In the genomic region with DNA sequence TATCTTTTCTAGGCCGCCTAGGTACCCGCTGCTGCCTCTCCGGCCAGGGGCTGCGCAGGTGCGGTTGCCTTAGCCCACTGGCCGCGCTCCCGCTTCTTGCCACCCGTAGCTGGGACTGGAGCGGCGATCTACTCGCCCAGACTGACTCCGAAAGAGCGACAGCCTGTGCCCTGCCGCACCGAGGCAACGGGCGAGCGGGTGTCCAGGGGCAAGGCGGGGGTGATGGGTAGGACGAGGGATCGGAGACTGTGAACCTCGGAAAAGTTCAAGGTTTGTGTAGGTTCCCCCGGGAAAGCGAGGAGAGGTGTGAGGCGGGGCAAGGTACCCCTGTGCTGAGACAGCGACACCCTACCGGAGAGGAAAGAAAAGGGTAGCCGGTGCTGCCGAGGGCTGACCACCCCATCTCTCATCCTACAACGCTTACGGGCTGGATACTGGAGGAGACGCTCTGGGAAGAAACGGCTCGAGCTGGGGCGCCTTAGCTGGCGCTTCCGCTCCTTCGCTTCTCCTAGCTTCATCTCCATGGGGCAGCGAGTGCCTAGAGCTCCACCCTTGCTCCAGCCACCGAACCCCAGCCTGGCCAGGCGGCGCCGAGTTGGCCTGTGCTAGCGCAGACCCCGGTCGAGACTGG, we compare ENCODE assay signal across 8 mouse cellular contexts. TPM values are rescaled to one million over a fixed set of nuclear protein-coding genes. Genes with fewer than 3 reads are reported as not detected.
DNase-seq lines count a peak whose midpoint lies in the region; ATAC-seq and TF ChIP-seq lines count a peak whose summit lies in the region.

No protein-coding gene starts in this region.

- peak; percentile 16; the same call in 1 of the 2 replicates for TF ChIP-seq CTCF in midbrain, postnatal 0 days (IDR thresholded peaks at IDR 0.05)
- TF ChIP-seq CTCF in thymus, adult 2 months (IDR thresholded peaks at IDR 0.05; ENCODE audit: borderline replicate concordance, control insufficient read depth, extremely low read depth, insufficient read depth, low read length, poor library complexity) = no peak

- H3K27ac ChIP-seq in kidney, embryonic 16.5 days (ENCODE audit: low read length) = no peak overlapping the region
- H3K27ac ChIP-seq in embryonic facial prominence, embryonic 10.5 days (replicated peaks) = peak overlapping the region; percentile 68; the same call in 1 of the 2 replicates
- H3K27ac ChIP-seq in intestine, embryonic 15.5 days = no peak overlapping the region
- peak overlapping the region; percentile 68 for H3K27ac ChIP-seq in midbrain, postnatal 0 days (ENCODE audit: low read depth, low read length)
- no peak overlapping the region for H3K27ac ChIP-seq in thymus, adult 2 months (ENCODE audit: control insufficient read depth, insufficient read depth, low read length)

- no peaks in the 10 kb centered on the region for H3K9me3 ChIP-seq in kidney, embryonic 16.5 days (ENCODE audit: low read length)
- no peaks in the 10 kb centered on the region for H3K9me3 ChIP-seq in embryonic facial prominence, embryonic 10.5 days
- H3K9me3 ChIP-seq in intestine, embryonic 15.5 days = no peaks in the 10 kb centered on the region
- no peaks in the 10 kb centered on the region for H3K9me3 ChIP-seq in midbrain, postnatal 0 days (ENCODE audit: low read length)

- intact Hi-C loops in gastrocnemius, postnatal 14 days (cut with DNase I; ENCODE audit: low total_unique reads) = no loop called here

- peak overlapping the region; percentile 94 for H3K4me2 ChIP-seq in kidney, embryonic 16.5 days (replicated peaks; ENCODE audit: low read depth, low read length)
- H3K4me2 ChIP-seq in intestine, embryonic 15.5 days (replicated peaks) = peak overlapping the region; percentile 93
- H3K4me2 ChIP-seq in midbrain, postnatal 0 days (ENCODE audit: low read depth, low read length, poor library complexity, severe bottlenecking) = peak overlapping the region; percentile 91

- H3K27me3 ChIP-seq in kidney, embryonic 16.5 days (ENCODE audit: insufficient read depth, low read length) = peaks cover 93% of the 10 kb centered on the region
- H3K27me3 ChIP-seq in embryonic facial prominence, embryonic 10.5 days (replicated peaks; ENCODE audit: low read depth, poor library complexity, severe bottlenecking) = peaks cover 100% of the 10 kb centered on the region
- peaks cover 82% of the 10 kb centered on the region for H3K27me3 ChIP-seq in intestine, embryonic 15.5 days (replicated peaks)
- H3K27me3 ChIP-seq in midbrain, postnatal 0 days (ENCODE audit: insufficient read depth, low read length) = peaks cover 14% of the 10 kb centered on the region; the same call in 1 of the 2 replicates
- H3K27me3 ChIP-seq in thymus, adult 2 months (ENCODE audit: control insufficient read depth, insufficient read depth, low read length) = peaks cover 4% of the 10 kb centered on the region; the same call in 1 of the 2 replicates

- no peak for TF ChIP-seq POLR2A in thymus, adult 2 months (IDR thresholded peaks at IDR 0.05; ENCODE audit: control insufficient read depth, extremely low read depth, insufficient read depth, low read length, poor library complexity)

- WGBS in kidney, embryonic 16.5 days = under 1% methylated on average over 47 of the region's 47 CpGs
- 1% methylated on average over 47 of the region's 47 CpGs for WGBS in embryonic facial prominence, embryonic 10.5 days
- WGBS in intestine, embryonic 15.5 days = under 1% methylated on average over 47 of the region's 47 CpGs
- WGBS in midbrain, postnatal 0 days = under 1% methylated on average over 46 of the region's 47 CpGs
- WGBS in thymus, adult 2 months = 6% methylated on average over 47 of the region's 47 CpGs

- no peaks in the 10 kb centered on the region for H3K36me3 ChIP-seq in kidney, embryonic 16.5 days (ENCODE audit: insufficient read depth, low read length)
- H3K36me3 ChIP-seq in embryonic facial prominence, embryonic 10.5 days (replicated peaks) = no peaks in the 10 kb centered on the region
- H3K36me3 ChIP-seq in intestine, embryonic 15.5 days = no peaks in the 10 kb centered on the region
- no peaks in the 10 kb centered on the region for H3K36me3 ChIP-seq in midbrain, postnatal 0 days (ENCODE audit: insufficient read depth, low read length)
- no peaks in the 10 kb centered on the region for H3K36me3 ChIP-seq in thymus, adult 2 months (ENCODE audit: control insufficient read depth, insufficient read depth, low read length)

- DNase-seq in kidney, postnatal 36 days = no peak
- peak; percentile 58 for DNase-seq in ZHBTc4 (ENCODE audit: low read depth, low spot score)
- DNase-seq in embryonic facial prominence, embryonic 10.5 days (ENCODE audit: low spot score) = peak; percentile 65
- DNase-seq in midbrain, postnatal 0 days (ENCODE audit: low spot score) = peak; percentile 25
- DNase-seq in thymus, adult 2 months = no peak
- no peak for DNase-seq in gastrocnemius, postnatal 14 days

- no peak overlapping the region; the same call in 1 of the 2 replicates for H3K9ac ChIP-seq in kidney, embryonic 16.5 days (replicated peaks; ENCODE audit: low read length)
- H3K9ac ChIP-seq in intestine, embryonic 15.5 days = peak overlapping the region; percentile 49
- peak overlapping the region; percentile 69 for H3K9ac ChIP-seq in midbrain, postnatal 0 days (replicated peaks; ENCODE audit: low read length, poor library complexity, severe bottlenecking)

- H3K4me3 ChIP-seq in kidney, embryonic 16.5 days (ENCODE audit: low read length) = peak overlapping the region; percentile 57
- H3K4me3 ChIP-seq in embryonic facial prominence, embryonic 10.5 days = peak overlapping the region; percentile 64
- peak overlapping the region; percentile 56 for H3K4me3 ChIP-seq in intestine, embryonic 15.5 days (replicated peaks)
- H3K4me3 ChIP-seq in midbrain, postnatal 0 days (ENCODE audit: low read depth, low read length) = peak overlapping the region; percentile 73
- H3K4me3 ChIP-seq in thymus, adult 2 months (ENCODE audit: control insufficient read depth, insufficient read depth, low read length) = no peak overlapping the region

- H3K4me1 ChIP-seq in kidney, embryonic 16.5 days (ENCODE audit: insufficient read depth, low read length) = peaks cover 29% of the 10 kb centered on the region
- peaks cover 43% of the 10 kb centered on the region for H3K4me1 ChIP-seq in embryonic facial prominence, embryonic 10.5 days
- H3K4me1 ChIP-seq in intestine, embryonic 15.5 days (replicated peaks) = peaks cover 23% of the 10 kb centered on the region
- peaks cover 3% of the 10 kb centered on the region; the same call in 1 of the 2 replicates for H3K4me1 ChIP-seq in midbrain, postnatal 0 days (ENCODE audit: insufficient read depth, low read length)
- no peaks in the 10 kb centered on the region for H3K4me1 ChIP-seq in thymus, adult 2 months (replicated peaks; ENCODE audit: control insufficient read depth, insufficient read depth, low read length)

- ATAC-seq in kidney, embryonic 16.5 days (ENCODE audit: low FRiP score, low TSS enrichment) = no peak
- ATAC-seq in intestine, embryonic 15.5 days = no peak
- no peak for ATAC-seq in midbrain, postnatal 0 days (ENCODE audit: low FRiP score)

RNA-seq across cellular contexts. Expression of gene Tmem132e, which starts 0.9 kb away (rescaled TPM):
- 0.10 and 0.40 TPM in 2 replicates for polyA plus RNA-seq in kidney, embryonic 16.5 days (2015; fragmentation: Nextera tagmentation; extraction: Ambion mirVana)
- 1.0 and 1.2 TPM in 2 replicates for polyA plus RNA-seq in embryonic facial prominence, embryonic 10.5 days (2016; fragmentation: Nextera tagmentation; extraction: Ambion mirVana)
- 0.80 and 0.91 TPM in 2 replicates for polyA plus RNA-seq in intestine, embryonic 15.5 days (2015; fragmentation: Nextera tagmentation; extraction: Ambion mirVana)
- 42.0 and 42.7 TPM in 2 replicates for total RNA-seq in midbrain, postnatal 0 days (2014; rRNA removed)
- polyA plus RNA-seq in midbrain, postnatal 0 days (2015; fragmentation: Nextera tagmentation; extraction: Ambion mirVana) = 4.2 and 4.4 TPM in 2 replicates
- polyA plus RNA-seq in thymus, adult 2 months (2012; rRNA removed) = 0.13 and 0.48 TPM in 2 replicates
- total RNA-seq in gastrocnemius, postnatal 14 days (2021) = under 1 TPM; 0.16 to 0.41 TPM

Comparison
In these comparisons a context has a peak if more than half of its experiments do, and no peak if none do; other contexts are left out.
1. H3K27ac ChIP-seq: peak in embryonic facial prominence, embryonic 10.5 days (single experiment) and midbrain, postnatal 0 days (single experiment); none in kidney, embryonic 16.5 days (single experiment), intestine, embryonic 15.5 days (single experiment) and thymus, adult 2 months (single experiment).
2. DNase-seq: peak in ZHBTc4 (single experiment), embryonic facial prominence, embryonic 10.5 days (single experiment) and midbrain, postnatal 0 days (single experiment); none in kidney, postnatal 36 days (0 of 2), thymus, adult 2 months (single experiment) and gastrocnemius, postnatal 14 days (single experiment).
3. Peak in every context shown above with its lines, with median percentiles within 50 percentile points of each other: H3K4me2 ChIP-seq.